Mouse (Mus musculus): ENCODE measurements at regions not wholly inside any gene's neighbourhood (a gene's known extent, or its start where the extent isn't known, plus 50 kb on each side); places are given as distances from the start of the nearest gene placed in this dataset.

DNA sequence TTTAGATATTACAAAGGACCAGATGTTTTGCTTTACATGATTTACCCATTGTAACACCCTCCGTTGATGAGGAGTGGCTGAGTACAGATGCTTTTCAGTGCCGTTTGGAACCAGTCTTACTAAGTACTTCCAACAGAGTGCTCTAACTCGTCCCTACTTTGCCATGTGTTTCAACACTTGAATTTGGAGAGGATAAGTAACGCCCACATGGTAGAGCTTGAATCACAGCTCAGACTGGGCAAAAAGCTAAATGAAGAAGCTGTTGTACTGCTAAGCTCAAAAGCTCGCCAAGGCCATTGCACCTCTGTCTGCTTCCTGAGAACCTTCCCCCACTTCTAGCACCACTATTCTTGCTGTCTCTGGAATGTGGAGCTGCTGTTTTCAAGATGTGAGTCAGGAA is 471.1 kb downstream of the Nfib start:
- no peak overlapping the region for H3K27ac ChIP-seq (ENCODE audit: low read length)
- H3K4me3 ChIP-seq (ENCODE audit: low read depth, low read length), result no peak overlapping the region
- H3K9me3 ChIP-seq (replicated peaks; ENCODE audit: control insufficient read depth, low read length, poor library complexity, severe bottlenecking), result peaks cover 6% of the 10 kb centered on the region
- 91% methylated on average over 5 of the region's 5 CpGs for WGBS
- H3K9ac ChIP-seq (ENCODE audit: low read depth, low read length), result no peak overlapping the region
- H3K4me2 ChIP-seq (ENCODE audit: low read length), result no peak overlapping the region
- no peak for ATAC-seq
- H3K27me3 ChIP-seq (ENCODE audit: control insufficient read depth, insufficient read depth, low read depth, low read length), result no peaks in the 10 kb centered on the region
- no peaks in the 10 kb centered on the region for H3K36me3 ChIP-seq (ENCODE audit: control insufficient read depth, insufficient read depth, low read length)
- no peaks in the 10 kb centered on the region for H3K4me1 ChIP-seq (ENCODE audit: control insufficient read depth, insufficient read depth, low read length)

DNA sequence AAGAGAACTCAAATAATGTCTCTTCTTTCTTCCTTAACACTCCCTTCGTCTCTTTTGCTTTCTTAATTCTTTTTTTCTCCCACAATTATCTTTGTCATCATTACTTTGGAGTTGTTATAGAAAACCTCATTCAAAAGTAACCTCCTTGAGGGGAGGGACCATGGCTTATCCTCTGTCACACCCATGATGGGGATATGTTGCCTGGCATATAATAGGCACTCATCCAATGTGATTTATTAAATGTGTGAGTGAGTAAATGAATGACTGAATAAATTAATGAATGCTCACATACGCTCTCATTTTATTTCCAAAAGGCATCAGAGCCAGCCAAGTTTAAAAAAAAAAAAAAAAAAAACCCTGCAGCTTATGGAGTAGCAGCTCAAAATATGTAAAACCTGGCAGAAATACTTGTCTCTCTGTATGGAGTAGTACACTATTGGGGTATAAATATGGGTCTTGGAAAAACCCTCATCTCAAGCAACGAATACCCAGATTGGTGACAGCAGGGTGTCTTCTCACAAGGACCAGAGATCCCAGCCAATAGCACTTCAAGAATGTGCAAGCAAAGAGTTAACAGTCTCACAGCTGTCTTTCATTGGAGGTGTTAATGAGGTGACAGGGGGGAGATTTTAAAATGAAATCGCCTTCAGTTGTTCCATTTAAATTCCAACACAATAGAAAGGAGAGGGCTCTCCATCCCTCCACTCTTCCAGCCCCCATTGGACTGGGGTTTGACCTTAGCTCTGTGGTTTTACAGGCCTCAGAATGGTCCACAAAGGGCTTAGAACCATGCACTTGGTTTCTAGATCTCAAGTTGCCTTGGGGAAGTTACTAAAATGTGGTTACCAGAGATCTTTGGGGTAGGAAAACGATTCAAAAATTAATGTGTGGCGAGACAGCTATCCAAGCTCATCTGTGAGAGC is 479.1 kb downstream of the Nfib start:
- Histone ChIP-seq H3K27me3 (ENCODE audit: control insufficient read depth, insufficient read depth, low read depth, low read length) (no peaks in the 10 kb centered on the region), H3K4me2 (ENCODE audit: low read length) (no peak overlapping the region), H3K27ac (ENCODE audit: low read length) (no peak overlapping the region), H3K9ac (ENCODE audit: low read depth, low read length) (no peak overlapping the region), H3K36me3 (ENCODE audit: control insufficient read depth, insufficient read depth, low read length) (no peaks in the 10 kb centered on the region), H3K4me3 (ENCODE audit: low read depth, low read length) (no peak overlapping the region), H3K4me1 (ENCODE audit: control insufficient read depth, insufficient read depth, low read length) (no peaks in the 10 kb centered on the region), H3K9me3 (replicated peaks; ENCODE audit: control insufficient read depth, low read length, poor library complexity, severe bottlenecking) (no peaks in the 10 kb centered on the region)
- ATAC-seq, result no peak
- WGBS, result 69% methylated on average over 6 of the region's 6 CpGs

DNA sequence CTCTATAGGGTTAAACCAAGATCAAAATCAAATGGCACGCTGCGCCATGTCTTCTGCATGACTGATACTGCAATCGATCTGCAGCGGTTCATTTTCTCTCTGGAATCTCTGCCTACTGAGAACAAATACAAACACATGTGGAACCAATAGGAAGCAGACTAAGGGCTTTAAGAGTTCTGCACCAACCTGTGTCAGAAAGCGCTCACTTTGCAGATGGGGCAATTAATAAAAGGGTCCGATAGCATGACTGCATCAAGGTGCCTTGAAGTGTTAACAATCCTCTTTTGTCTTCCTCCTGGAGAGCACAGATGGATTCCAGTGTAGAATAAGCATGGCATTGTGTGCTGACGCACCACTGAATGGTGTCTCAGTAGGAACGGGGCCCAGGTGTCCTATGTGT is 484.8 kb downstream of the Nfib start:
- H3K9me3 ChIP-seq (replicated peaks; ENCODE audit: control insufficient read depth, low read length, poor library complexity, severe bottlenecking), result no peaks in the 10 kb centered on the region
- WGBS, result 47% methylated on average over 8 of the region's 8 CpGs
- no peaks in the 10 kb centered on the region; the same call in 1 of the 2 replicates for H3K4me1 ChIP-seq (ENCODE audit: control insufficient read depth, insufficient read depth, low read length)
- no peaks in the 10 kb centered on the region for H3K36me3 ChIP-seq (ENCODE audit: control insufficient read depth, insufficient read depth, low read length)
- ATAC-seq, result no peak
- no peak overlapping the region for H3K4me2 ChIP-seq (ENCODE audit: low read length)
- no peak overlapping the region for H3K9ac ChIP-seq (ENCODE audit: low read depth, low read length)
- no peaks in the 10 kb centered on the region for H3K27me3 ChIP-seq (ENCODE audit: control insufficient read depth, insufficient read depth, low read depth, low read length)
- no peak overlapping the region for H3K27ac ChIP-seq (ENCODE audit: low read length)
- no peak overlapping the region for H3K4me3 ChIP-seq (ENCODE audit: low read depth, low read length)

DNA sequence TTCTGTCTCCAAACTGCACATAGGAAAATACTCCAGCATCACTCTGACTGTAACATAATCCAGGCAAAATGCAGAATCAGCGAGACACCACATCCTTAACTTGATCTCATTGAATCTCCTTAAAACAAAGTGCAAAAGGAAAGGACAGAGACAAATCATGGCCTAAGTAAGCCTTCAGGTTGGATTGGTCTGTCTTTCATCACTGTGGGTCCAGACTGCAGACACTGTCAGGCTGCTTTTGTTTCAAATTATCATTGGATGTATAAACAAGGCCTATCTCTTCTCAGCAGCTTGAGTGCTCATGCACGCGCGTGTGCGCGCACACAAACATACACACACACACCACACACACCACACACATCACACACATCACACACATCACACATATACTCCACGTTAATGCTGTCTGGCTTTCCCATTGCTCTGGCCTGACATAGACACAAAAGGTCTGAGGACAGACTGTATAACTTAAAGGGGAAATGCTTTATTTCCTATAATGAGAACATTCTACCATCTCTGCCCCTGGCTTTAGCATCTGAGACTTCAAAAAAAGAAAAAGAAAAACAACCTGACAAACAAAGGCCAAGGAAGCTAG is 485.3 kb downstream of the Nfib start:
- no peak for ATAC-seq

DNA sequence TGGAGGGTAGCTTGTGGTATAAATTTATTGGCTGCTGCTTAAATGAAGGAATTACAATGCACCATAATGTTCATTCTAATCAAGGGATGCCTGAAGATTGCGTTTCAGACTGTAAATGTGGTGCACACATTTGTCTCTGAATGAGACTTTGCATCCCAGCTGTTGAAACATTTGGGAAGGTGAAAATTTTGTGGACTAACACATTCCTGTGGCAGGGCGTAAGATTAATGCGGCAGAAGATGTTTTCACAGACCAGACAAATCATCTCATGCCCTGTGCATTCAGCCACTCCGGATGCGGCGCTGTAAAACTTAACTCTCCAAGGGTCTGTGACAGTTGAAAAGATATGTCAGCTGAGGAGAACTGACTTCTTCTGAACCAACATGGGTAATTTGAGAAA is 486.9 kb downstream of the Nfib start:
- Histone ChIP-seq H3K4me2 (ENCODE audit: low read length) (no peak overlapping the region), H3K27me3 (ENCODE audit: control insufficient read depth, insufficient read depth, low read depth, low read length) (no peaks in the 10 kb centered on the region), H3K9ac (ENCODE audit: low read depth, low read length) (no peak overlapping the region), H3K4me1 (ENCODE audit: control insufficient read depth, insufficient read depth, low read length) (no peaks in the 10 kb centered on the region; the same call in 1 of the 2 replicates), H3K27ac (ENCODE audit: low read length) (no peak overlapping the region), H3K36me3 (ENCODE audit: control insufficient read depth, insufficient read depth, low read length) (no peaks in the 10 kb centered on the region), H3K9me3 (replicated peaks; ENCODE audit: control insufficient read depth, low read length, poor library complexity, severe bottlenecking) (no peaks in the 10 kb centered on the region), H3K4me3 (ENCODE audit: low read depth, low read length) (no peak overlapping the region)
- WGBS, result 87% methylated on average over 6 of the region's 6 CpGs
- ATAC-seq, result no peak

More for the DNA sequence above, 485.3 kb downstream of the Nfib start:
- Histone ChIP-seq H3K9me3 (replicated peaks; ENCODE audit: control insufficient read depth, low read length, poor library complexity, severe bottlenecking) (no peaks in the 10 kb centered on the region), H3K27ac (ENCODE audit: low read length) (no peak overlapping the region), H3K4me3 (ENCODE audit: low read depth, low read length) (no peak overlapping the region), H3K4me1 (ENCODE audit: control insufficient read depth, insufficient read depth, low read length) (no peaks in the 10 kb centered on the region; the same call in 1 of the 2 replicates), H3K4me2 (ENCODE audit: low read length) (no peak overlapping the region), H3K27me3 (ENCODE audit: control insufficient read depth, insufficient read depth, low read depth, low read length) (no peaks in the 10 kb centered on the region), H3K9ac (ENCODE audit: low read depth, low read length) (no peak overlapping the region), H3K36me3 (ENCODE audit: control insufficient read depth, insufficient read depth, low read length) (no peaks in the 10 kb centered on the region)
- 79% methylated on average over 7 of the region's 7 CpGs for WGBS

DNA sequence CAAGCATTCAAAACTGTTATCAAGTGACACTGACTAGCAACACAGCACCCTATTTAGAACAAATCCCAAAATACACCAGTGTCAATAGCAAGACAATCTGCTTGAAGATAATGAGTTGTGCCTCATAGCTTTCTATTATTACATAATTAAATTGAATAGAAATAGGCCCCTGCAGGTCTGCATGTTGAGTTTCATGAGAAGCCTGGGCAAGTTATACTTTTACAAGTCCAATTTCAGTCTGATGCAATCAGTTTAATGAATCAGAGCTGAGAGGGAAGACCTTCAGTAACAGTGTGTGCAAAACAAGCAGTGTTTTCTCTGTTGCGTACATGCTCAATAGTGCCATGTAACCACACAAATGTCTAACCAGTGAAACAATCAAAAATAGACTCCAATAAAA is 498.5 kb downstream of the Nfib start:
- no peak for ATAC-seq
- Histone ChIP-seq H3K9ac (ENCODE audit: low read depth, low read length) (no peak overlapping the region), H3K4me3 (ENCODE audit: low read depth, low read length) (no peak overlapping the region), H3K4me2 (ENCODE audit: low read length) (no peak overlapping the region), H3K27ac (ENCODE audit: low read length) (no peak overlapping the region), H3K27me3 (ENCODE audit: control insufficient read depth, insufficient read depth, low read depth, low read length) (no peaks in the 10 kb centered on the region), H3K36me3 (ENCODE audit: control insufficient read depth, insufficient read depth, low read length) (no peaks in the 10 kb centered on the region), H3K9me3 (replicated peaks; ENCODE audit: control insufficient read depth, low read length, poor library complexity, severe bottlenecking) (0 out of 2 replicates have a peak, but pooled peaks cover 3% of the 10 kb centered on the region), H3K4me1 (ENCODE audit: control insufficient read depth, insufficient read depth, low read length) (no peaks in the 10 kb centered on the region)
- WGBS, result 100% methylated on average over 1 of the region's 1 CpGs

DNA sequence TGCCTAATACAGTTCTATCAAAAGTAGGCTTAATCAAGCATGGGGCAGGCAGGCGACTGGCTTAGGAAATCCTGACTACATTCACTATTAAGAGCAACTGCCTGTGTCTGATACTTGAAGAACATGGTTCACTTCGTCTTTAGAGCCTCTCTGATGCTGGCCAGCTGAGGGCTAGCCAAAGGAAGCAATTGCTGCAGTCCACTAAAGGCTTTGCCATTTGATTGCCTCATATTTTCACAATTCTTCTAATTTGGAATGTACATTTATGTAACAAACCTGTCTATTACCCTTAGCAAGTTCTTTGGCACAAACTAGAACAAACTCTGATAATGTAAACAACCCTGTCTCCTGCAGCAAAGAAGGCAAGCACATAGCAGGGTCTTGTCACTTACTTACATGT is 505.2 kb downstream of the Nfib start:
- Histone ChIP-seq H3K27ac (ENCODE audit: low read length) (no peak overlapping the region), H3K9me3 (replicated peaks; ENCODE audit: control insufficient read depth, low read length, poor library complexity, severe bottlenecking) (0 out of 2 replicates have a peak, but pooled peaks cover 3% of the 10 kb centered on the region), H3K36me3 (ENCODE audit: control insufficient read depth, insufficient read depth, low read length) (no peaks in the 10 kb centered on the region), H3K4me3 (ENCODE audit: low read depth, low read length) (no peak overlapping the region), H3K9ac (ENCODE audit: low read depth, low read length) (no peak overlapping the region), H3K27me3 (ENCODE audit: control insufficient read depth, insufficient read depth, low read depth, low read length) (no peaks in the 10 kb centered on the region), H3K4me2 (ENCODE audit: low read length) (no peak overlapping the region), H3K4me1 (ENCODE audit: control insufficient read depth, insufficient read depth, low read length) (no peaks in the 10 kb centered on the region)
- 76% methylated on average over 2 of the region's 2 CpGs for WGBS
- ATAC-seq, result no peak

DNA sequence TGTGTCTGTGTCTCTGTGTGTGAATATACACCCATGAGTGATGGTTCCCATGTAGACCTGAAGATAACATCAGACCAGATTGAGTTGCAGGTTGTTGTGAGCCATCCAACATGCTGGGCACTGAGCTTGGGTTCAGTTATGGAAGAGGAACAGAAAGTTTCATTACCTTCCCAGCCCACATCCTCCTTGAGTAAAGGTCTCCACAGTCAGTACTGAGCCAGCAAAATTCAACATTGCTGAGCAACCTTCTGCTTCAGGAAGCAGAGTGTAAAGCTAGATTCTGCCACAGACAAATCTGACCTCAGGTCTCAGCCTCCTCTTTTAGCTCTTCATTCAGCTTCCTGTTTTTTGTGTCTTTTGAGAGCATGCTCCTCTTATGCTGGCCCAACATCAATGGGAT is 506.4 kb downstream of the Nfib start:
- Histone ChIP-seq H3K4me1 (ENCODE audit: control insufficient read depth, insufficient read depth, low read length) (no peaks in the 10 kb centered on the region), H3K27ac (ENCODE audit: low read length) (no peak overlapping the region), H3K4me2 (ENCODE audit: low read length) (no peak overlapping the region), H3K9me3 (replicated peaks; ENCODE audit: control insufficient read depth, low read length, poor library complexity, severe bottlenecking) (0 out of 2 replicates have a peak, but pooled peaks cover 3% of the 10 kb centered on the region), H3K9ac (ENCODE audit: low read depth, low read length) (no peak overlapping the region), H3K27me3 (ENCODE audit: control insufficient read depth, insufficient read depth, low read depth, low read length) (no peaks in the 10 kb centered on the region), H3K36me3 (ENCODE audit: control insufficient read depth, insufficient read depth, low read length) (no peaks in the 10 kb centered on the region), H3K4me3 (ENCODE audit: low read depth, low read length) (no peak overlapping the region)
- ATAC-seq, result no peak

DNA sequence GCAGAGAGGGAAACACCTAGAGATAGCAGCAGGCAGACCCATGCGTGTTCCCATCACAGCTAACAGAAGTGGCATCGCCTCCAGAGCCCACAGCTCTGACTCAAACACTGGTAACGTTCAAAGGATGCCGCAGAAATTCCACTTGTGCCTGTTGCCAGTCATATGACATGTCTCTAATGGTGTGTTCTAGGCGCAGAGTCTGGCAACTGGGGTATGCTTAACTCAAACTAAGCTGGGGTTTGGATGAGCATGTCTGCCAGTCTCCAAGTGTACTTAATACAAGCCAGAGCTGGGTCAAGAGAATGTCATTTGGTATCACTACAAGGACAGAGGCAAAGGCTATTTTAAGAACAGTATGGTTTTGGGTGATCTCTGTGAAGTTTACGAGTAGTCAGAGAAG is 507.9 kb downstream of the Nfib start:
- 96% methylated on average over 6 of the region's 6 CpGs for WGBS
- H3K4me1 ChIP-seq (ENCODE audit: control insufficient read depth, insufficient read depth, low read length), result no peaks in the 10 kb centered on the region
- H3K9me3 ChIP-seq (replicated peaks; ENCODE audit: control insufficient read depth, low read length, poor library complexity, severe bottlenecking), result no peaks in the 10 kb centered on the region
- no peak overlapping the region for H3K9ac ChIP-seq (ENCODE audit: low read depth, low read length)
- no peak overlapping the region for H3K4me2 ChIP-seq (ENCODE audit: low read length)
- no peak for ATAC-seq
- no peaks in the 10 kb centered on the region for H3K36me3 ChIP-seq (ENCODE audit: control insufficient read depth, insufficient read depth, low read length)
- no peak overlapping the region for H3K27ac ChIP-seq (ENCODE audit: low read length)
- H3K4me3 ChIP-seq (ENCODE audit: low read depth, low read length), result no peak overlapping the region
- H3K27me3 ChIP-seq (ENCODE audit: control insufficient read depth, insufficient read depth, low read depth, low read length), result no peaks in the 10 kb centered on the region

Measured in midbrain, embryonic 16.5 days (tissue).